ENCODE assay signal across 17 mouse cellular contexts in the genomic region with DNA sequence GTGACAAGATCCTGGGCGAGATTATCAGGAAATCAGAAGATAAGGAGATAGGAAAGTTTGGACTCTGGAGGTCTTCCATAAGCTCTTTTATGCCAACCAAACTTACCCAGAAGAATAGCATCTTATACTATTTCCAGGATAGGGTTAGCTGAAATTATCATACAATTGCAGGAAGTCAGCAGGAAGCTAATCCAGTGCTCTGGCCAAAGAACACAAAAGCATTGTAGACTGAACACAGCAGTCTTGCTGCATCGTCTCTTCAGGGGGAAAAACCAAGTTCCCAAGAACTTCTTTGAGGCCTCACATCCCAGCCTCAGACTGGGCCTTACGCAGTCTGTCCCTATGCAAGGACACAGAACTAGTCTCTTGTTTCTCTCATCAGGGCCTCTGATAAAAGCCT. TPM values are rescaled to one million over a fixed set of nuclear protein-coding genes. Genes with fewer than 3 reads are reported as not detected.
DNase-seq lines count a peak whose midpoint lies in the region; ATAC-seq lines count a peak whose summit lies in the region.
"Had no signal": no experiment of that assay in that cellular context is flagged by ENCODE, and none has a peak within 500 bp of the region (broad histone marks: within the 10 kb centered on the region; RNA-seq: fewer than 3 reads in every experiment).

No protein-coding gene starts in this region.

- intact Hi-C loops in heart, postnatal 14 days (cut with DNase I), result no loop called here

- peaks cover 45% of the 10 kb centered on the region for H3K36me3 ChIP-seq in kidney, embryonic 16.5 days (ENCODE audit: insufficient read depth, low read length)
- peaks cover 24% of the 10 kb centered on the region for H3K36me3 ChIP-seq in lung, embryonic 16.5 days (ENCODE audit: control insufficient read depth, insufficient read depth, low read length)
- H3K36me3 ChIP-seq in stomach, embryonic 16.5 days (ENCODE audit: control insufficient read depth, insufficient read depth, low read length), result peaks cover 13% of the 10 kb centered on the region; the same call in 1 of the 2 replicates

- no peaks in the 10 kb centered on the region for H3K27me3 ChIP-seq in kidney, embryonic 16.5 days (ENCODE audit: insufficient read depth, low read length)
- no peaks in the 10 kb centered on the region for H3K27me3 ChIP-seq in lung, embryonic 16.5 days (ENCODE audit: control insufficient read depth, insufficient read depth, low read depth, low read length)
- H3K27me3 ChIP-seq in stomach, embryonic 16.5 days (ENCODE audit: control insufficient read depth, insufficient read depth, low read length), result no peaks in the 10 kb centered on the region
- H3K27me3 ChIP-seq: midbrain, embryonic 12.5 days had no signal

- H3K9ac ChIP-seq in kidney, embryonic 16.5 days (replicated peaks; ENCODE audit: low read length), result no peak overlapping the region
- H3K9ac ChIP-seq in lung, embryonic 16.5 days (ENCODE audit: low read length), result no peak overlapping the region
- no peak overlapping the region for H3K9ac ChIP-seq in stomach, embryonic 16.5 days (ENCODE audit: low read length)
- H3K9ac ChIP-seq: midbrain, embryonic 12.5 days had no signal

- WGBS in kidney, embryonic 16.5 days, result 82% methylated on average over 3 of the region's 3 CpGs
- 67% methylated on average over 3 of the region's 3 CpGs for WGBS in lung, embryonic 16.5 days
- WGBS in stomach, embryonic 16.5 days, result 81% methylated on average over 3 of the region's 3 CpGs

- no peak overlapping the region for H3K4me2 ChIP-seq in kidney, embryonic 16.5 days (replicated peaks; ENCODE audit: low read depth, low read length)
- no peak overlapping the region for H3K4me2 ChIP-seq in lung, embryonic 16.5 days (ENCODE audit: low read depth, low read length)
- no peak overlapping the region for H3K4me2 ChIP-seq in stomach, embryonic 16.5 days (ENCODE audit: low read depth, low read length)
- H3K4me2 ChIP-seq: midbrain, embryonic 12.5 days had no signal

- H3K27ac ChIP-seq in kidney, embryonic 16.5 days (ENCODE audit: low read length), result peak overlapping the region; percentile 69; the same call in 1 of the 2 replicates
- H3K27ac ChIP-seq in lung, embryonic 16.5 days (ENCODE audit: low read length), result peak overlapping the region; percentile 82
- H3K27ac ChIP-seq in stomach, embryonic 16.5 days (ENCODE audit: low read length), result peak overlapping the region; percentile 38; the same call in 1 of the 2 replicates
- H3K27ac ChIP-seq: embryonic facial prominence, embryonic 10.5 days; hindbrain, postnatal 0 days; midbrain, embryonic 12.5 days had no signal

- H3K9me3 ChIP-seq in kidney, embryonic 16.5 days (ENCODE audit: low read length), result no peaks in the 10 kb centered on the region
- no peaks in the 10 kb centered on the region for H3K9me3 ChIP-seq in lung, embryonic 16.5 days (ENCODE audit: control insufficient read depth, low read length)
- no peaks in the 10 kb centered on the region for H3K9me3 ChIP-seq in stomach, embryonic 16.5 days (replicated peaks; ENCODE audit: control insufficient read depth, low read length)
- H3K9me3 ChIP-seq: embryonic facial prominence, embryonic 10.5 days; midbrain, embryonic 12.5 days had no signal

- H3K4me1 ChIP-seq in kidney, embryonic 16.5 days (ENCODE audit: insufficient read depth, low read length), result no peaks in the 10 kb centered on the region
- no peaks in the 10 kb centered on the region; the same call in 1 of the 2 replicates for H3K4me1 ChIP-seq in lung, embryonic 16.5 days (replicated peaks; ENCODE audit: control insufficient read depth, insufficient read depth, low read length)
- no peaks in the 10 kb centered on the region for H3K4me1 ChIP-seq in stomach, embryonic 16.5 days (ENCODE audit: control insufficient read depth, insufficient read depth, low read length)
- H3K4me1 ChIP-seq: embryonic facial prominence, embryonic 10.5 days; midbrain, embryonic 12.5 days had no signal

- H3K4me3 ChIP-seq in kidney, embryonic 16.5 days (ENCODE audit: low read length), result no peak overlapping the region
- no peak overlapping the region for H3K4me3 ChIP-seq in lung, embryonic 16.5 days (ENCODE audit: low read length)
- H3K4me3 ChIP-seq in stomach, embryonic 16.5 days (replicated peaks; ENCODE audit: low read length), result no peak overlapping the region
- H3K4me3 ChIP-seq: embryonic facial prominence, embryonic 10.5 days; midbrain, embryonic 12.5 days; myocyte had no signal

- ATAC-seq in kidney, embryonic 16.5 days (ENCODE audit: low FRiP score, low TSS enrichment), result no peak
- peak; percentile 43; the same call in 1 of the 2 replicates for ATAC-seq in lung, embryonic 16.5 days (ENCODE audit: low read depth)
- ATAC-seq in stomach, embryonic 16.5 days (ENCODE audit: insufficient read depth, low FRiP score), result no peak
- no peak for ATAC-seq in megakaryocyte, adult 5-6 weeks (ENCODE audit: poor library complexity, severe bottlenecking)
- ATAC-seq: hindbrain, postnatal 0 days had no signal

- peak; percentile 92 for DNase-seq in heart, adult 11 months
- no peak for DNase-seq in heart, postnatal 14 days
- DNase-seq in kidney, adult 11 months, result no peak
- no peak for DNase-seq in lung, postnatal 36 days
- DNase-seq: adrenal gland, postnatal 10 days; B cell, adult 2 months; cerebellum, postnatal 14 days; right cerebral cortex, adult 18-20 months; thymus, adult 18-20 months had no signal

RNA-seq across cellular contexts. Expression of gene Pusl1, which starts 8.0 kb away (rescaled TPM):
- total RNA-seq in heart, postnatal 14 days (2021), result 10 to 100 TPM; 14.8 to 18.0 TPM
- polyA plus RNA-seq in kidney, embryonic 16.5 days (2015; fragmentation: Nextera tagmentation; extraction: Ambion mirVana), result 51.4 and 55.1 TPM in 2 replicates
- 39.7 and 43.2 TPM in 2 replicates for polyA plus RNA-seq in lung, embryonic 16.5 days (2015; fragmentation: Nextera tagmentation; extraction: Ambion mirVana)
- polyA plus RNA-seq in stomach, embryonic 16.5 days (2015; fragmentation: Nextera tagmentation; extraction: Ambion mirVana), result 51.2 and 54.1 TPM in 2 replicates
- 11.4 and 14.1 TPM in 2 replicates for total RNA-seq in megakaryocyte, adult 5-6 weeks (2015)
- 8.9 and 11.5 TPM in 2 replicates for total RNA-seq in megakaryocyte, adult 5-6 weeks (2017)

RNA-seq across cellular contexts. Expression of gene Acap3, which starts 8.0 kb away (rescaled TPM):
- total RNA-seq in heart, postnatal 14 days (2021), result 10 to 100 TPM; 19.6 to 21.6 TPM
- polyA plus RNA-seq in kidney, embryonic 16.5 days (2015; fragmentation: Nextera tagmentation; extraction: Ambion mirVana), result 16.5 and 17.6 TPM in 2 replicates
- polyA plus RNA-seq in lung, embryonic 16.5 days (2015; fragmentation: Nextera tagmentation; extraction: Ambion mirVana), result 17.5 and 20.0 TPM in 2 replicates
- polyA plus RNA-seq in stomach, embryonic 16.5 days (2015; fragmentation: Nextera tagmentation; extraction: Ambion mirVana), result 18.0 and 24.0 TPM in 2 replicates
- 19.4 and 22.3 TPM in 2 replicates for total RNA-seq in megakaryocyte, adult 5-6 weeks (2015)
- total RNA-seq in megakaryocyte, adult 5-6 weeks (2017), result 18.0 and 23.7 TPM in 2 replicates

RNA-seq across cellular contexts. Expression of gene Ints11, which starts 14.2 kb away (rescaled TPM):
- total RNA-seq in heart, postnatal 14 days (2021), result 10 to 100 TPM; 16.9 to 19.5 TPM
- 72.9 and 80.1 TPM in 2 replicates for polyA plus RNA-seq in kidney, embryonic 16.5 days (2015; fragmentation: Nextera tagmentation; extraction: Ambion mirVana)
- 74.2 and 75.8 TPM in 2 replicates for polyA plus RNA-seq in lung, embryonic 16.5 days (2015; fragmentation: Nextera tagmentation; extraction: Ambion mirVana)
- polyA plus RNA-seq in stomach, embryonic 16.5 days (2015; fragmentation: Nextera tagmentation; extraction: Ambion mirVana), result 61.2 and 63.9 TPM in 2 replicates
- 35.0 and 40.9 TPM in 2 replicates for total RNA-seq in megakaryocyte, adult 5-6 weeks (2015)
- 22.0 and 23.0 TPM in 2 replicates for total RNA-seq in megakaryocyte, adult 5-6 weeks (2017)

RNA-seq across cellular contexts. Expression of gene Cptp, which starts 14.3 kb away (rescaled TPM):
- total RNA-seq in heart, postnatal 14 days (2021), result 10 to 100 TPM in 1 of 2 experiments, 1 to 10 TPM in 1; 9.9 to 10.6 TPM
- polyA plus RNA-seq in kidney, embryonic 16.5 days (2015; fragmentation: Nextera tagmentation; extraction: Ambion mirVana), result 20.0 TPM in 2 replicates
- 15.6 and 16.4 TPM in 2 replicates for polyA plus RNA-seq in lung, embryonic 16.5 days (2015; fragmentation: Nextera tagmentation; extraction: Ambion mirVana)
- 19.4 and 23.0 TPM in 2 replicates for polyA plus RNA-seq in stomach, embryonic 16.5 days (2015; fragmentation: Nextera tagmentation; extraction: Ambion mirVana)
- total RNA-seq in megakaryocyte, adult 5-6 weeks (2015), result 9.1 and 11.7 TPM in 2 replicates
- total RNA-seq in megakaryocyte, adult 5-6 weeks (2017), result 8.8 and 14.1 TPM in 2 replicates

RNA-seq across cellular contexts. Expression of gene Tas1r3, which starts 20.4 kb away (rescaled TPM):
- under 1 TPM; 0.26 to 0.32 TPM for total RNA-seq in heart, postnatal 14 days (2021)
- polyA plus RNA-seq in kidney, embryonic 16.5 days (2015; fragmentation: Nextera tagmentation; extraction: Ambion mirVana), result 0.22 and 0.40 TPM in 2 replicates
- polyA plus RNA-seq in lung, embryonic 16.5 days (2015; fragmentation: Nextera tagmentation; extraction: Ambion mirVana), result 0.24 and 0.30 TPM in 2 replicates
- 0.32 and 0.35 TPM in 2 replicates for polyA plus RNA-seq in stomach, embryonic 16.5 days (2015; fragmentation: Nextera tagmentation; extraction: Ambion mirVana)
- 0.93 and 1.4 TPM in 2 replicates for total RNA-seq in megakaryocyte, adult 5-6 weeks (2015)
- 0.66 and 1.1 TPM in 2 replicates for total RNA-seq in megakaryocyte, adult 5-6 weeks (2017)
